Mouse (Mus musculus) CD4-positive, CD25-positive, alpha-beta regulatory T cell, adult 2 months (primary cell): ENCODE results near the gene Tesmin.

ENCODE experiments used
- DNase-seq: peaks from one replicate; pipeline ENCODE4 v3.0.0-alpha.2; 2012; ENCODE audit warnings: low read depth, low spot score

Tesmin gene

DNA sequence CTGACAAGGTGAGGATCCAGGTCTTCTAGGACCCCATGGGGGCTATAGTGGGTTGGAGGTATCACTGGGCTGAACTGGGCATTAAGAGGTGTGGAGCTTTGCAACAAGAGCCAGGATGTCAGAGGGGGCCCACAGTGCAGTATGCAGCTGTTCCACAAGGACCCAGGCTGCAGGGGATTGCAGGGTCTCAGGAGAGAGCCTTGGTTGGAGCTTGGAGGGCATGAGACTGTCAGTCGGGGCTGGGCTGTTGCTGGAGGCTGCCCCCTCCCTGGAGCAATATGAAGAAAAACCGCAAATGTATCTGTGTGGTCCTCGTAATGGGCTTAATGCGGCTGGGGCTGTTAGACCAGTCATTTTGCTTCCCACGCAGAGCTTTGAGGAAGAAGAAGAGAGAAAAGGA lies 52.0 kb downstream of the Tesmin start:
- DNase-seq: no peak

GRCm38 (mm10) chr19:3441092-3441491 lies 52.4 kb downstream of the Tesmin start:
- DNase-seq: no peak

GRCm38 (mm10) chr19:3447348-3447747 lies 58.7 kb downstream of the Tesmin start:
- DNase-seq: peak; percentile 22

- DNase-seq: no peak
These were observed 60.6 kb downstream of the Tesmin start for GRCm38 (mm10) chr19:3449248-3449647.

GRCm38 (mm10) chr19:3450714-3451113 lies 62.1 kb downstream of the Tesmin start:
- no peak for DNase-seq

- DNase-seq: peak; percentile 81
These were observed 62.5 kb downstream of the Tesmin start for GRCm38 (mm10) chr19:3451170-3451569.

GRCm38 (mm10) chr19:3451649-3452048 lies 63.0 kb downstream of the Tesmin start:
- DNase-seq: peak; percentile 44
